Mouse (Mus musculus): ENCODE measurements around the gene Lgals9. TPM values are rescaled to one million over a fixed set of nuclear protein-coding genes. Genes with fewer than 3 reads are reported as not detected.

Lgals9 gene
- 20.9 TPM for polyA plus RNA-seq (2014; fragmentation: Illumina TruSeq; extraction: RNeasy Lipid Tissue Mini Kit (QIAGEN cat#74804); ENCODE audit: low read depth, low replicate concordance)

GRCm38 (mm10) chr11:78984483-78985177, at the start of gene Lgals9:
TSS of gene Lgals9 (minus strand) at chr11:78984946.

GRCm38 (mm10) chr11:78920411-78920939, 64.3 kb downstream of the Lgals9 start, which contains the start of gene Nos2:
TSS of gene Nos2 (plus strand) at chr11:78920787.

Other genes with a start within 250 kb of the Lgals9 start
- gene Ccnq, start 233.2 kb downstream of the Lgals9 start, polyA plus RNA-seq (2014; fragmentation: Illumina TruSeq; extraction: RNeasy Lipid Tissue Mini Kit (QIAGEN cat#74804); ENCODE audit: low read depth, low replicate concordance) = 3.6 TPM
- gene Lyrm9, start 158.4 kb downstream of the Lgals9 start, polyA plus RNA-seq (2014; fragmentation: Illumina TruSeq; extraction: RNeasy Lipid Tissue Mini Kit (QIAGEN cat#74804); ENCODE audit: low read depth, low replicate concordance) = 5.2 TPM
- not detected for gene Nos2, start 64.2 kb downstream of the Lgals9 start, polyA plus RNA-seq (2014; fragmentation: Illumina TruSeq; extraction: RNeasy Lipid Tissue Mini Kit (QIAGEN cat#74804); ENCODE audit: low read depth, low replicate concordance)
- gene Ksr1, start 161.5 kb upstream of the Lgals9 start, polyA plus RNA-seq (2014; fragmentation: Illumina TruSeq; extraction: RNeasy Lipid Tissue Mini Kit (QIAGEN cat#74804); ENCODE audit: low read depth, low replicate concordance) = 1.6 TPM

Data from sigmoid colon, adult 10 weeks (tissue).